Mouse (Mus musculus) lung, embryonic 14.5 days (tissue): ENCODE measurements around the gene Pbx2. TPM values are rescaled to one million over a fixed set of nuclear protein-coding genes. Genes with fewer than 3 reads are reported as not detected.

Source experiments
- ATAC-seq: fragments of 200-750 bp; cut with Nextera tagmentation; 2 replicates; pipeline ENCODE4 v1.8.0; 2017; ENCODE audit warnings: mild to moderate bottlenecking, moderate TSS enrichment, moderate library complexity; ENCODE audit not compliant: insufficient read depth
- DNase-seq: peaks from one replicate; pipeline ENCODE4 v3.0.0-alpha.2; 2015
- H3K27ac ChIP-seq: fragments of 300-500 bp; sonication (generic); 2 replicates; pipeline ENCODE4 v1.5.1; 2014; ENCODE audit warnings: low read depth, mild to moderate bottlenecking, moderate library complexity
- H3K27me3 ChIP-seq: fragments of 300-500 bp; sonication (generic); 2 replicates; pipeline ENCODE4 v1.6.1; 2014; ENCODE audit warnings: low read length, control low read depth; ENCODE audit not compliant: insufficient read depth
- H3K36me3 ChIP-seq: fragments of 300-500 bp; sonication (generic); 2 replicates; pipeline ENCODE4 v1.6.1; 2014; ENCODE audit warnings: control low read depth; ENCODE audit not compliant: insufficient read depth
- H3K4me1 ChIP-seq: fragments of 300-500 bp; sonication (generic); 2 replicates; pipeline ENCODE4 v1.6.1; 2014; ENCODE audit warnings: antibody characterized with exemption, control low read depth; ENCODE audit not compliant: insufficient read depth
- H3K4me2 ChIP-seq: fragments of 300-500 bp; sonication (generic); 2 replicates; pipeline ENCODE4 v1.6.1; 2014; ENCODE audit warnings: mild to moderate bottlenecking
- H3K4me3 ChIP-seq: fragments of 300-500 bp; sonication (generic); 2 replicates; pipeline ENCODE4 v1.5.1; 2014; ENCODE audit warnings: low read depth, low read length
- H3K9ac ChIP-seq: fragments of 300-500 bp; sonication (generic); 2 replicates; pipeline ENCODE4 v1.6.1; 2014
- H3K9me3 ChIP-seq: fragments of 300-500 bp; sonication (generic); 2 replicates; pipeline ENCODE4 v1.6.1; 2016; ENCODE audit warnings: low read depth, low read length, control low read depth
- CTCF ChIP-seq: IDR thresholded peaks from 2 replicates; pipeline ENCODE4 v1.5.1; 2016; ENCODE audit warnings: antibody characterized with exemption, low read depth
- WGBS: fragments of 180-500 bp; shearing (Covaris S2); extraction: QIAGEN DNeasy Blood & Tissue Kit; methylation state at CpG from one replicate; pipeline ENCODE4 v1.1.7; 2014; 5-methylcytosine and 5-hydroxymethylcytosine counted together
- polyA plus RNA-seq: library from polyadenylated mRNA; unstranded; fragments of >200 nt; fragmentation: Nextera tagmentation; extraction: Ambion mirVana; gene quantifications from 2 replicates; pipeline ENCODE4 v1.2.1, GENCODE M21; 2014

Pbx2 gene
- polyA plus RNA-seq, 1 experiment from 2014 or later = 10.4 TPM

DNA sequence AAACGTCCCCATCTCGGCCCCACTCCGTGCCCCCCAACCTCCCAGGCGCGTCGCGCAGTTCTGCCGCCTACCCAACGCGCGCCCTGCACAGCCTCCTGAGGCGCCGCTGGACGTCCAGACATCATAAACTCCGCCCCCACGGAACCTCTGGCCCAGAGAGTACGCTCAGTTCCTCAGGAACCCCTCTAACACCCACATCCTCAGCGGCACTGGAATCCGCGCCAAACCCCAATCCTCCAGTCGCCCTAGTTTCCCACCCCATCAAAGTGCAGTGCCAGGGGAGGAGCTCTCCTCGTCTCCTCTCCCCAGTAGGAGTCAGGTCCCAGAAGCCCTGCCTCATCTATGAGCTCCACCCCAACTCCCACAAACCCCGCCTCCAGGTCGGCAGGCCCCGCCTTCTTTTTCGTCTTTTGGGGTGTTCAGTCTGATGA is 41.2 kb downstream of the Pbx2 start:
- H3K9ac ChIP-seq = peak overlapping the region; percentile 2; the same call in 1 of the 2 replicates
- no peaks in the 10 kb centered on the region for H3K9me3 ChIP-seq
- H3K27me3 ChIP-seq = peaks cover 51% of the 10 kb centered on the region
- H3K36me3 ChIP-seq = no peaks in the 10 kb centered on the region
- H3K4me1 ChIP-seq = peaks cover 10% of the 10 kb centered on the region; the same call in 1 of the 2 replicates
- ATAC-seq = peak; percentile 36
- no peak overlapping the region for H3K27ac ChIP-seq
- WGBS = under 1% methylated on average over 26 of the region's 26 CpGs
- peak overlapping the region; percentile 37 for H3K4me3 ChIP-seq
- TF ChIP-seq CTCF = no peak
- H3K4me2 ChIP-seq = peak overlapping the region; percentile 67
- peak; percentile 80 for DNase-seq

DNA sequence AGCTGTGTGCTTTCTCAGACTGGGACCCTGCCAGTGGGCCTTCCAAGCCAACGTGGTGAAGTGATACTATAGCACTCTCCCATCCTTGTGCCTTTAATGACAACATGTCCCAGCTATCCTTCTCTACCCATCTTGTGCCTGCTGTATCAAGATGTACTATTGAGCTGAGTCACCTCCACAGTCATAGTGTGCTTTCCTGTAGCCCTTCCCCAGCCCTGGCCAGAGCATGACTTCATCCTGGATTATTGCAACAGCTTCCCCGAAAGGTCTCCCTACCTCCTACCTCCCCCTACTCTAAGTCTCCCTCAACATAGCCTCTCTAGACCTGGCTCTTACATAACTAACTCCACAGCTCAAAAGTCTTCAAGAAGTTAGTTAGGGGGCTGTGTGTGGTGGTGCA is 44.6 kb downstream of the Pbx2 start:
- TF ChIP-seq CTCF = no peak
- H3K4me2 ChIP-seq = no peak overlapping the region
- H3K9ac ChIP-seq = no peak overlapping the region
- peaks cover 32% of the 10 kb centered on the region for H3K27me3 ChIP-seq
- no peak overlapping the region for H3K4me3 ChIP-seq
- no peaks in the 10 kb centered on the region for H3K9me3 ChIP-seq
- ATAC-seq = no peak
- H3K27ac ChIP-seq = no peak overlapping the region
- H3K36me3 ChIP-seq = no peaks in the 10 kb centered on the region
- DNase-seq = no peak
- 60% methylated on average over 2 of the region's 2 CpGs for WGBS
- H3K4me1 ChIP-seq = peaks cover 3% of the 10 kb centered on the region; the same call in 1 of the 2 replicates

DNA sequence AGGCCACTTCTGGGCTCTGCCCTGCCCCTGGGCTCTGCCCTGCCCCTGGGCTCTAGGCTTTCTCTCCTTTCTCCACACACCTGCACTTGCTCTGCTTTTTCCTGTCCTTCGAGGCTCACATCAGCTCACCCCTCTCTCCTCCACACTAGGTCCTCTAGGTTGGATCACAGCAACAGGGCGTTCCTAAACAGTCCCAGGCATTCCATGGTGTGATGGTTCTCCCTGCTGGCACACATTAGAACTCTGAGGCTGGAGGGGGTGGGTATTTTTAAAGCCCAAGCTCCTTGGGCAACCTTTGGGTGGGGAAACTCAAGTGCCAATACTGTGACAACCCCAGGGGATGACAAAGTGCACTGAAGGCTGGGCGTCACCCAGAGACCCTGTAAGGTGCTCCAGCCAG is 46.4 kb downstream of the Pbx2 start:
- H3K9ac ChIP-seq = no peak overlapping the region
- no peak for ATAC-seq
- DNase-seq = no peak
- no peak for TF ChIP-seq CTCF
- H3K27ac ChIP-seq = no peak overlapping the region
- no peak overlapping the region for H3K4me3 ChIP-seq
- WGBS = 60% methylated on average over 3 of the region's 3 CpGs
- no peaks in the 10 kb centered on the region for H3K4me1 ChIP-seq
- H3K36me3 ChIP-seq = no peaks in the 10 kb centered on the region
- H3K27me3 ChIP-seq = peaks cover 15% of the 10 kb centered on the region; the same call in 1 of the 2 replicates
- H3K9me3 ChIP-seq = no peaks in the 10 kb centered on the region
- H3K4me2 ChIP-seq = no peak overlapping the region

DNA sequence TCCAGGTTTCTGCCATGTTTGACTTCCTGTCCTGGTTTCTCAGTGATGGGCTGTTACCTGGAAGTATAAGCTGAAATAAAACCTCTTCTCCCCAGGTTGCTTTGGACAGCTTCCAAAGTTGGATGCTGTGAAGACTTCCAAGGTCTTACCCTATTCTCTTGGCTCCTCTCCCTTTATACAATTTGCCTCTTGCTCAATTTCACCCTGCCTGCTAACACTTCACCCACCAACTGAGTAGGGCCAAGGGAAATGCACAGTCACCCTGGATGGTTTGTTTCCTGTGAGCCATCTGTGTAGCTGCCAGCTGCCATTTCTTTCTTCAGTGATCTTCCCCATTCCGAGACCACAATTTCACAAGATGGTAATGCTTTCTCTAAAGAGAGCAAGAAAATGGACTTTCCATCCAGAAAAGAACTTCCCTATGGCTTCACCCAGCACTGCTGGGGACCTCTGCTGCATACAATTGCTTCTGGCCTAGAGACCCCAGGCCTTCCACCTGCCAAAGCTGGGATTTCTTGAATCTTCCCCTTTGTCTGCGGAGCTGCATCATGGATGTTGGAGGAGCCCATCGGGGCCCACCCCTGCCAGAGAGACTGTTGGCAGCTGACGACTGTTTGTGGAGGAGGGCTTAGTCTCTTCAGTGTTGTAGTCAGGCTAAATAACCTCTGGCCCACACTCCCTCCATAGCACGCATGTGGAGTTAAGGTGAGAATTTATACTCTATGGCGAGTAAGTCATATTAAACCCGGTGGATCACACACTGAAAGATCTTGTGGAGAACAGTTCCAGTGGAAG is 48.6 kb downstream of the Pbx2 start:
- no peak for TF ChIP-seq CTCF
- H3K27me3 ChIP-seq = no peaks in the 10 kb centered on the region
- ATAC-seq (no peak), DNase-seq (no peak)
- H3K4me2 ChIP-seq = no peak overlapping the region
- H3K27ac ChIP-seq = no peak overlapping the region
- H3K4me1 ChIP-seq = no peaks in the 10 kb centered on the region
- no peak overlapping the region for H3K9ac ChIP-seq
- no peaks in the 10 kb centered on the region for H3K9me3 ChIP-seq
- H3K4me3 ChIP-seq = no peak overlapping the region
- no peaks in the 10 kb centered on the region for H3K36me3 ChIP-seq
- WGBS = 77% methylated on average over 7 of the region's 7 CpGs

DNA sequence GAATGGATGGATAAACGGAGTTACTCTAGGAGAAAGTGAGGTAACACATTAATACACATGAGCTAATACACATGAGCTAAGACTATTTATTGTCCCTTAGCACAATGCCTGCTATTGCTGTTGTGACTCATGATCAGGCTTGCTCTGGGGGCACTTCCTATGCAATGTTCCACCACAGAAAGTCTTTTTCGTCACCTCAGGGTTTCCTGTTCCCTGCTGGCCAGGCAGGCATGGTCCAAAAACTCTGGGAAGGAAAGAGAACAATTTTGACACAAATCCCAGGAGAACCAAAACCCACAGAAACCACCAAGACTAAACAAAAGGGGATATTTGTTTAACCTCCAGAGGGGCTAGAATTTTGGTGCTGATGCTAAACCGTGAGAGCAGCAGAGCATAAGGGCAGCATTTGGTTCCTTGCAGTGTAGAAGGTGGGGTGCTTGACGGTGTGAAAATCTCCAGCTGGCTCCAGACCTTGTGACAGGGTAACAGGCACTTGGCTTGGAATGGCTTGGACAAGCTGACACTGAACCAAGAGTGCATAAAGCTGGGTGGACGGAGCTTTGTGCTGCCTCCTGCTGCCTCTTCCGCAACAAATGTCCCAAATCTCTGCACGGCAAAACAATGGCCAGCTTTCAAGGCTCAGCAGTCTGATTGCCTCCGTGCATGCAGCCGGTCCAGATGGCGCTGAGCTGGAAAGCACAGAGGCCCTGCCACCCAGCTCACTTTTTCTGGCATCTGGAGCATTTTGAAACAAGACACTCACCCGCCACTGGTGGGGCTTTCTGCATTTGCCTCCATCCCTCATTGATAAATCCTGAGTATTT is 49.9 kb downstream of the Pbx2 start:
- H3K9ac ChIP-seq = no peak overlapping the region

DNA sequence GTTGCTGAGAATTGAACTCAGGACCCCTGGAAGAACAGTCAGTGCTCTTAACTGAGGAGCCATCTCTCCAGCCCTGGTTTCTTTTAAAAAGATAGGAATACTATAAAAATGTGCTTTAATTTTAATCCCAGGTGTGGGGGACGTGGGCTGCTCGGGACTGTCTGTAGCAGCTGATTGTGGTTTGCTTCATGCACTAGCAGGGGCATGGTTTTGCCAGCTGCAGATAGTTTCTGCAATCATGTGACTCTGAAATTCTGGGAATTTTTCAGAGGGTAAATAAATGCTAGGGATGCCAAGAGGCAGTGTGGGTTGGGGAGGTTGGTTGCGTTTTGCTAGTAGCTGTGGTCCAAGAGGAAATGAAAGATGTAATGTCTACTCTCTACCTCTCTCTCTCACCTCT is 50.9 kb downstream of the Pbx2 start:
- 70% methylated on average over 3 of the region's 3 CpGs for WGBS
- Histone ChIP-seq H3K4me3 (no peak overlapping the region), H3K4me1 (peaks cover 4% of the 10 kb centered on the region; the same call in 1 of the 2 replicates), H3K27me3 (no peaks in the 10 kb centered on the region), H3K36me3 (0 out of 2 replicates have a peak, but pooled peaks cover 4% of the 10 kb centered on the region), H3K9me3 (no peaks in the 10 kb centered on the region), H3K27ac (no peak overlapping the region), H3K4me2 (no peak overlapping the region), H3K9ac (no peak overlapping the region)
- ATAC-seq (no peak), DNase-seq (no peak)
- no peak for TF ChIP-seq CTCF

More for the DNA sequence above, 49.9 kb downstream of the Pbx2 start:
- Histone ChIP-seq H3K27ac (peak overlapping the region; percentile 48; the same call in 1 of the 2 replicates), H3K9me3 (no peaks in the 10 kb centered on the region), H3K4me2 (no peak overlapping the region), H3K36me3 (0 out of 2 replicates have a peak, but pooled peaks cover 3% of the 10 kb centered on the region), H3K4me3 (no peak overlapping the region), H3K4me1 (peaks cover 4% of the 10 kb centered on the region; the same call in 1 of the 2 replicates), H3K27me3 (no peaks in the 10 kb centered on the region)
- peak; percentile 38 for TF ChIP-seq CTCF
- DNase-seq (peak; percentile 59), ATAC-seq (no peak)
- WGBS = 18% methylated on average over 11 of the region's 11 CpGs

DNA sequence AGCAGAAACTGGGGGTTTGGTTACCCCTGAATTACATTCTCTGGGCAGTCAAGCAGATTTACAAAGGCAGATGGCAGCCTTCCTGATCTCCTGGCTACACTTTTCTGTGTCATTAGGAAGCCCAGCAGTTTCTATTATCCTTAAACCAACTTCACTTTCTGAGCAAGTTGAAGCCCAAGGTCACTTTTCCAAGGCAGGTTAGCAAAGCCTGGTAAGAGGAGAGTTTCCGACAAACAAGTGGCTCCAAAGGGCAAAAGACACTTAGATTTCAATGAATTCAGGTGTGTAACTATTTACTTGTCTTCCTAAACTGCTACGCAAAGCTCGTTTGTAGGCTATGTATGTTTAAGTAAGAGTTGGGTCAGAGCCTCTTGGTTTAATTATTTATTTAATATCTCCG is 52.3 kb downstream of the Pbx2 start:
- H3K9me3 ChIP-seq = no peaks in the 10 kb centered on the region
- 81% methylated on average over 4 of the region's 4 CpGs for WGBS
- DNase-seq = no peak
- no peak overlapping the region for H3K4me3 ChIP-seq
- H3K27ac ChIP-seq = no peak overlapping the region
- no peaks in the 10 kb centered on the region for H3K27me3 ChIP-seq
- no peak for ATAC-seq
- H3K36me3 ChIP-seq = peaks cover 6% of the 10 kb centered on the region; the same call in 1 of the 2 replicates
- H3K4me2 ChIP-seq = no peak overlapping the region
- no peak overlapping the region for H3K9ac ChIP-seq
- peaks cover 10% of the 10 kb centered on the region for H3K4me1 ChIP-seq
- TF ChIP-seq CTCF = no peak
